Mouse (Mus musculus) kidney, postnatal 10 days (tissue): Measurements from ENCODE around the gene Aox4.

ENCODE experiments used
- DNase-seq: peaks from one replicate; pipeline ENCODE4 v3.0.0; 2021; ENCODE audit warnings: mixed read lengths

Gene Aox4

DNA sequence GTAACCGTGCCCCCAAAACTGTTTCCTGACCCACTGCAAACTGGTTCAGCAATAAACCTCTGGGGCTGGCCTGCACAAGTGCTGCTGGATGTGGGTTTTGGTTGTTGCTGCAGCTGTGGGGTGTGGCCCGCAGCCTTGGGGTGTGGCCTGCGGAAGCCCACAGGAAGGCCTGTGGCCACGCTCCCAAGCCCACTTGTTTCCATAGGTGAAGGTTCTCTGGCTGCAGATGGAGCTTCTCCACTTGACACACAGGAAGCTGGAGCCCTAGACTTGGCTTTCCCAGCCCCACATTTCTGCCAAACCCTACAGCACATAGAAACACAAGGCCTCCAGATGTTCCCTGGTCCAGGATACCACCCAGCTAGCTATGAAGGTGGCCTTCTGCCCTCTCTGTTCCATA, 93.5 kb downstream of the Aox4 start:
- DNase-seq: peak; percentile 43

DNA sequence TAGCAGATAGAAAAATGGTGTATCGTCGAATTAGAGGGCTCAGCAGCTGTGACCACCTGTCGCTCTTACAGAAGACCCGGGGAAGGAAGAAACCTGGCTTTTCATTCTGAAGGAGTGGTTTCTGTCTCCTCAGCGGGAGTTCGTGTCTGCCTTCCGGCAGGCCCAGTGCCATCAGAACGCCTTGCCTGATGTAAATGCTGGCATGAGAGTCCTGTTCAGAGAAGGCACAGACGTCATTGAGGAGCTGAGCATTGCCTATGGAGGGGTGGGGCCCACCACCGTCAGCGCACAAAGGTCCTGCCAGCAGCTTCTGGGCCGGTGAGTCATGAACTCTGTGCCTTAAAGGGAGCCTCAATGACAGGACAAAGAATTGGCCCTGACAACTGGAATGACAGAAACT, 94.1 kb downstream of the Aox4 start:
- DNase-seq: no peak

DNA sequence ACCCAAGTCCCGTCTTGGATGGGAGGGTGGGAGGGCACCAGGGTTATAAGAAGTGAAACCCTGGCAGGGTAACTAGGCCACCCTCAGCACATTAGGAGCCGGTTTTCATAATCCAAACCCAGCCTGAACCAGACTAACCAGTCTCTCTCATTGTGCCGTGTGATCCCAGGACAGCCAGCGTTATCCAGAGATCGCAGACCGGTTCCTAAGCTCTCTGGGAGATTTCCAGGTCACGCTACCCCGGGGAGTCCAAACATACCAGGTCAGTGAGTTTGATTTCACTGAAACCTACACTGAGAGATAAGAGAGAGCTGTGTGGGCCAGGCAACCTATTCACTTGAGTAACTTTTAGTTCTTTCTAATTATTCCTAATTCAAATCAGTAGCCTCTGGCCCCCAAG, 97.0 kb downstream of the Aox4 start:
- peak; percentile 39 for DNase-seq

DNA sequence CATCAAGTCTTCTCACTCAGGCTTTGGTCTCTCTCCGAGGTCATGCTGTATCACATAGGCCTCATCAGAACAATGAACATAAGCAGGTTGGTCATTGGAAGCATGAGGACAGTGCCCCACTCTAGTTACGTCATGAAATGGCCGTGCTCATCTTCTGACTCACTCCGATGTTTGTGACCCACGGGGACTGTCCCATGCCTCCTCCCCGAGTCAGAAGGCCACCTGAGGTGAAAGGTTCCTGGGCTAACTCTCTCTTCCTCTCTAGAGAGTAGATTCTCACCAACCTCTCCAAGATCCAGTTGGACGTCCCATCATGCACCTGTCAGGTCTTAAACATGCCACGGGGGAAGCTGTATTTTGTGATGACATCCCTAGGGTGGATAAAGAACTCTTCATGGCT, 98.4 kb downstream of the Aox4 start:
- DNase-seq: no peak

DNA sequence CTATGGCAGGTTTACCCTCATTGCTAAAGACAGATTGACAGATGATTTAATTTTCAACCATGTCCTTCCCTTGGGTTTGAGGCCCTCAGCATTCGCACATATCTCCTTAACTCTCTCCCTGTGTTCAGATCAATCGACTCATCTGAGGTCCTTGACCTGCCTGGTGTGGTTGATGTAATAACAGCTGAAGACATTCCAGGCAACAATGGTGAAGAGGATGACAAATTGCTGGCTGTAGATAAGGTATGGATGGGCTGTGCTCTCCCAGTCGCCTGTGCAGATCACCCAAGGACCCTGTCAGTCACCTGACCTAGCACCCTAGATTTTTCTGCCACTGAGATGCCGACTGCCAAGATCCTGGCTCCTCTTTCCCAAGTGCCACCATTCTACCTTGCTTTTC, 99.7 kb downstream of the Aox4 start:
- DNase-seq: no peak

DNA sequence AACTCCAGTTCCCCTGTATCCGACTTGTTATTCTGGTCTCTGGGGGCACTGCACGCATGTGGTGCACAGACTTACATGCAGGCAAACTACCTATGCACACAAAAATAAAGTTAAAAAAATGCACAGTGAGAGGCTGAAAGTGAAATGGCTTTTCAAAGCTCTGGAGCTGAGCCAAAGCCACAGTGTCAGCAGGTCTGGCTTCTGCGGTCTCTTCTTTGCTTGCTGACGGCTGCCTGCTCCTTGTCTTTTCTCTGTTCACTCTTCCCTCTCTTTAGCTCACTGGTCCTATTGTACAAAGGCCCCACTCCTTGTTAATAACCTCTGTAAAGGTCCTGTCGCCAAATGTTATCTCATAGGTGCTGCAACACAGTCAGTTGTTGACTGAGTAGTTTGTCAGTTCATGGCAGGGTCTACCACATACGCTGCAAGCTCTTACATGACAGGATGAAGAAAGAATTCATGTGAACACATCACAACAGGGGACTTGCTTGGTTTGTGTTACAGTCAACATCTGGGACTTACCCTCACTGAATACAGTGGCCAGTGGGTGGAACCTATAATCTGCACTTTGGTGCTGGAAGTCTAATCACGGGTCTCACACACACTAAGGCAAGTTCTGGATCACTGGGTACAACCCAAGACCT, 101.1 kb downstream of the Aox4 start:
- DNase-seq: no peak

DNA sequence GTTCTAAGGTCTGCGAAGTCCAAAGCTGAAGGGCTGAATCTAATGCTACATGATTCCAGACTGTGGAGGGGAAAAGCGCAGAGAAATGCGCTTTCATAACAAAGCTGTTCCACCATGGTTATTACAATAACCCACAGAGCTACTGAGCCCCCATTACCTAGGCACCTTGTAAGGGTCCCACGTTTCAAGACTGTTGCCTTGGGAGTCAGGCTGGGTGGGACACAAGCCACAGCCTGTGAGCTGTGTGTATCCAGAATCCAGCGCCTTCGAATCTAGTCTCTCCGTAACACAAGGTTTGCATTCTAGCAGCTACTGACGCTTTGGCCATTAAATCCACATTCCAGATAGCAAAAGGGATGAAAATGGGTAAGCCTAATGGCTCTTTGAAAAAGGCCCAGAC, 103.0 kb downstream of the Aox4 start:
- no peak for DNase-seq

DNA sequence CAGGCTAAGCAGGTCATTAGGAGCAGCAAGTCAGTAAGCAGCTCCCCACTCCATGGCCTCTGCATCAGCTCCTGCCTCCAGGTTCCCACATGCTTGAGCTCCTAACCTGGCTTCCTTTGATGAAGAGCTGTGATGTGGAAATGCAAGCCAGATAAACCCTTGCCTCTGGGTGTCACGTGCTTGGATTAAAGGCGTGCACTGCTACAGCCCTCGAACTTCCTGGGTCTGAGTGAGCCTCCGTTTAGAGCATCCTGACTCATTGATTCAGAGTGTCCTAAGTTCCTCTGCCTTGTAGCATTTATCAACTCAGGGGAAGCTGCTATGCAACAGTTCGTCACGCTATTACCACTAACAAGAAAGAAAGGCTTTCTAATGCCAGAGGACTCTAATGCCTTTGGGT, 105.3 kb downstream of the Aox4 start:
- no peak for DNase-seq
